Mouse (Mus musculus): Measurements from ENCODE around the gene Tex30. TPM values are rescaled to one million over a fixed set of nuclear protein-coding genes. Genes with fewer than 3 reads are reported as not detected.

The Tex30 gene
- 10.4 and 11.0 TPM in 2 replicates for polyA plus RNA-seq (2012; rRNA removed)

DNA sequence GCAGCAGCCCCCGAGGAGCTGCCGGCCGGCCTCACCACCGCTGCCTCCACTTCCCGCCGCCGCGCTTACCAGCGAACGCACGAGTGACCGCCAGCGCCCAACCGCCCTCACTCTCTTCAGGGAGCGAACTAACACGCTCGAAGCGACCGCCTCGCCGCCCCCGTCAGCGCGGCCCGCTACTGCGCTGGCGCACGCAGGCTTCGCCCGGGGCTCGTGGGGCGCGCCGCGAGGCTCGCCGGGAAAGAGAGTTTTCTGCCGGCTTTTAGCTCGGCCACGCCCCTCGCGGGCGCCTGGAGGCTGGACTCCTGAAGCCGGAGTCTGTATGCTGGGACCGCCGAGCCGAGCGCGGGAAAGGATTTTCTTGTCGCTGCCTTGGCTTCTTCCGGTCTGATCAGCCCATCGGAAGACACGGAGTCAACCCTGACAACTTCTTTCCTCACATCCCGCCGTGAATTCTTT is at the start of gene Tex30:
Tex30 (minus strand) TSS at position 183 of the 459 bp plus-strand sequence.
- under 1% methylated on average over 55 of the region's 55 CpGs for WGBS

DNA sequence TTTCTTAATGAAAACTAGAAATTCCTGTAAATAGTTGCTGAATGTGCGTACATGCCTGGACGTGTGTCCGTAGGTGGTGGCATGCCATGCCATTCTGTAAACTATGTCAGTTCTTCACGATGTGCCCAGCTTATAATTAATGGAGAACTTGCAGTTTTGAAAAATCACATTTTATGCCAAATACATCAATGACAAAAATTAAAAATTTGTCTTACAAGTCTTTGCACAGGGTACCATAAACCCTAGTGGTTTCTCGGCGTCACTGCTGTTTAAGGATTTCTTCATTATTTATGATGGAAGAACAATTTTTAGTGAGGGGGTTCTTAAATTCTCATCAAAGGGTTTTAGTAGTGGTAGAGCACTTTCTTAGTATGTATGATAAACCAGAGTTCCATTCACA is 46.5 kb upstream of the Tex30 start:
- no peak for DNase-seq (ENCODE audit: low read depth, low spot score)
- 15% methylated on average over 6 of the region's 6 CpGs for WGBS

More for the DNA sequence above, at the start of gene Tex30:
- DNase-seq (ENCODE audit: low read depth, low spot score) = peak; percentile 72

DNA sequence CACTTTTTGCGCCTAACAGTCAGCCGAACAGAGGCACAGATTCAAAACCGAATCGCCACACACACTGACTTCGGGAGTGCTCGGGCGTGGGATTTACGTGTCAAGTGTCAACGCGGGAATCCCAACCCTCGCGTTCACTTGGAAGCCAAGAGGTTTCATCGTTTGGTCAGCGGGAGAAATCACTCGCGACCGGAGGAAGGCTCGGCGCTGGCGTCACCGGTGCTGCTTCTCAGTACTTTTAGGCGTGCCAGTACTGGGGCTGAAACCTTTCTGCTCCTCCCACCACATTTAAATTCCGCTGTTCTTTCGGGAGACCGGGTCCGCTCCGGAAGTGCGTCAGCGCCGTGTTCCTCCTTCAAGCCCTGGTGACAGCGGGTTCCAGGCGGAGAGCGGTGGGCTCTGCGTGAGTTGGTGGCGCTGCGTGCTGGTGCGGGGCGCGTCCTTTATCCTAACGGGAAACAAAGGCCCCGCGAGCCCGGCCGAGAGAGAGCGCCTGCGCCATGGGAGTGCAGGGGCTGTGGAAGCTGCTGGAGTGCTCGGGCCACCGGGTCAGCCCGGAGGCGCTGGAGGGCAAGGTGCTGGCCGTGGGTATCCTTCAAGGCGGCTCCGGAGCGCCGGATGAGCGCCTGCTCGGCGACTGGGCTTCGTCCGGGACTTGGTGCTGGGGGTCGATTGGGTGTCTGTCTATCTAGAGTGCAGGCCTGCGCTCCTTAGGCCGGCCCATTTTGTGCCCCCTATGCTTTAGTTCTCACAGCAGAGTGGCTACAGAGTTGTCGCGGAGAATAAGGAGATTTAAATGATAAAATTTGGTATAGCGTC is 45.5 kb upstream of the Tex30 start, which contains the start of gene Ercc5:
Ercc5 (plus strand) TSS at position 182 of the 819 bp plus-strand sequence.
- peak; percentile 74 for DNase-seq (ENCODE audit: low read depth, low spot score)
- WGBS = under 1% methylated on average over 66 of the region's 66 CpGs

DNA sequence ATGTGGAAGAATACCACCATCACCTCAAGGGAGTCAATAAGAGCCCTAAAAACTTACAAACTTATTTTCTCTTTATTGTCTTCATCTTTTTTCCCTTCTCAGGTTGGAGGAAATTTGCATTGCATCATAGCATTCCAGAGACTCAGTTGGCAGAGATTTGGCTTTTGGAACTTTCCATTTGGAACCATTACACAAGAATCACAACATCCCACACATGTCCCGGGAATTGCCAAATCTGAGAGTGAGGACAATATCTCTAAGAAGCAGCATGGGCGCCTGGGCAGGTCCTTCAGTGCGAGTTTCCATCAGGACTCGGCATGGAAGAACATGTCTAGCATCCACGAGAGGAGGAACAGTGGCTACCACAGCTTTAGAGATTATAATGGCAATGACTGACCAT is 40.5 kb upstream of the Tex30 start:
- WGBS = 89% methylated on average over 5 of the region's 5 CpGs
- no peak for DNase-seq (ENCODE audit: low read depth, low spot score)

DNA sequence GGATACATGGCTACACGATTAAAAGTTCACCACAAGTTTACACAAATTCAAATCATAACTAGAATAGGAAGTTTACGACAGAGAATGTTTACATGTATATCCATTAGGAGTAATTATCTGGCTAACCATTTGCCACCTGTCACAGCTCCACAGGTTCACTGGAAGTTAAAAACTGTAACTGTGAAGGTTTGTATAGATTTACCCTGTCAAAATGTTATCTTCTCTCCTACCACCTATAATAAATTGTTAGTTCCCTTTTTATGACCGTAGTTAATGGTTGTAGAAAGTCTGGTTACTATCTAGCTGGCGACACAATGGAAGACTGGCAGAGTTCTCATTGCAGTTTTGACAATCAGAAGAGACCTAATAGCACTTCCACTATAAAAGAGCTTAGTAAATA is 38.0 kb upstream of the Tex30 start:
- 27% methylated on average over 4 of the region's 4 CpGs for WGBS
- DNase-seq (ENCODE audit: low read depth, low spot score) = no peak

DNA sequence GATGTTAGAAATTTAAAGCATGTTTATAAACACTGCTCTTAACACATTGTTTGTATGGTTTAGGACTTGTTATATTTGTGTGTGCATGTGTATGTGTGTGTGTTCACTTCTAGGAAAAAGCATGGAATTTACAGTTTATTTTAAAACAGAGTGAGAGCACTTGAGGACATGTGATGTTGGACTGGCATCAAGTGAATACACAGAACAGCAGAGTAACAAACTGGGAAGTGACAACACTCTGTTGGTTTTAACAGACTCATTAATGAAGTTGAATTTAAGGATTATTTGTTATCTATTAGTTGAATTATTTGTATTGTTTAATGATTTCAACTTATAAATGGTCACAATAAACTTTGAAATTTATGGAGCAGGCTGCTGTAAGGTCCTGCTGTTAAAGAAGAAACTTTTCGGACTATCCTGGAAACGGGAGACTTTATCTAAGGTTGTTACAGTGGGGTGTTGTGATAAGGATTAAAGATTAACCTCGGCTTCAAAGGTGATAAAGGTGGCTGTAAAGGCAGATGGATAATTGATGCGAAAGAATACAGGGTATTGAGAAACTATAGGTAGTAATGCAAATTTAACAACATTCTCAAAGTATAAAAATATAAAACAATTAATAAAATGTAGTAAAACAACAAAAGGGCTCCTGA is 27.8 kb upstream of the Tex30 start:
- 36% methylated on average over 4 of the region's 4 CpGs for WGBS

DNA sequence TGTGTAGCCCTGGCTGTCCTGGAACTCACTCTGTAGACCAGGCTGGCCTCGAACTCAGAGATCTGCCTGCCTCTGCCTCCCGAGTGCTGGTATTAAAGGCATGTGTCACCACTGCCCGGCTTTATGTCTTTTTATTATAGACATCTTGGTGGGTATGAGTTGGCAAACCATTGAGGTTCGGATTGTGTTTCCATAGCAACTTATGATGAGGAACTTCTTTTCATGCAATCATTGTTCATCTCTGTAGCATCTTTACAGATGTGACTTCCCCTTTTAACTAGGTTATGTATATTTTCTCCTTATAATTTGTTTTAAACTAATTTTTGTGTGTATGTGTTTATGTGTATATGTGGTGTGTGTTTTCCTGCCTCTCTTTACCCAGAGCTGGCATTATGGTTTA is 23.3 kb upstream of the Tex30 start:
- DNase-seq (ENCODE audit: low read depth, low spot score) = no peak
- 93% methylated on average over 4 of the region's 4 CpGs for WGBS

More for the DNA sequence above, 27.8 kb upstream of the Tex30 start:
- no peak for DNase-seq (ENCODE audit: low read depth, low spot score)

DNA sequence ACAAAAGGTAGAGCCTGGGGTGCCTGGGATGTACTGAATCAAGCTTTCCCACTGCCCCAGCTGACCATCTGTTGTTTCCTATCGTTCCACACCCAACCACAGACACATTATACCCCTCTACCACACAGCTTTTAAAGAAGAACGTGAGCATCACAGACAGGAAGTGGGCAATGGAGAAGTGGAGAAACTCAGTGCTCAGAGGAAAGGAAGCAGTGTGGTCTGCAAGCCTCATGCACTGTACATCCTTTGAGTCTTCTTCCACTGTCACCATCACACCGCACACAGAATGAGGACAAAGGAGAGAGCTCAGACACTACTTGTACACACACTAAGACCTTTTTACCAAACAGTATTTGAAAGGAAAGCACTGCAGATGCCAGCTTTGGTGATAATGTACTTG is 20.0 kb upstream of the Tex30 start:
- WGBS = 84% methylated on average over 3 of the region's 3 CpGs
- DNase-seq (ENCODE audit: low read depth, low spot score) = no peak

DNA sequence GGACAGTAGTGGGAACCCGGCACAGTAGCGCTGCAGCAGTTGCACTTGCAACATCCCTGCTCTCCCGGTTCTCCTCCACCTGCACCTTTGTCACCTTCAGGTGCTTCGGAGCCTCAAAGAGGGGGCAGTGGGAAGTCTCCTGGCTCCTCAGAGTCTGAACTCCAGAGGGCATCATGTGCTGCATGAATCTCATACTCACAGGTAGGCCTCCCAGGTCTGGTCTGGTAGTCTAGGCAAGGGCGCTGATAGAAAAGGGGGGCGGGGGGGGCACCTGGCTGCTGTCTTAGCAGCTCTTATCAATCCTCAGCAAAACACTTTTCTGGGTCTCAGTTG is 17.8 kb upstream of the Tex30 start:
- DNase-seq (ENCODE audit: low read depth, low spot score) = no peak
- 8% methylated on average over 6 of the region's 6 CpGs for WGBS

DNA sequence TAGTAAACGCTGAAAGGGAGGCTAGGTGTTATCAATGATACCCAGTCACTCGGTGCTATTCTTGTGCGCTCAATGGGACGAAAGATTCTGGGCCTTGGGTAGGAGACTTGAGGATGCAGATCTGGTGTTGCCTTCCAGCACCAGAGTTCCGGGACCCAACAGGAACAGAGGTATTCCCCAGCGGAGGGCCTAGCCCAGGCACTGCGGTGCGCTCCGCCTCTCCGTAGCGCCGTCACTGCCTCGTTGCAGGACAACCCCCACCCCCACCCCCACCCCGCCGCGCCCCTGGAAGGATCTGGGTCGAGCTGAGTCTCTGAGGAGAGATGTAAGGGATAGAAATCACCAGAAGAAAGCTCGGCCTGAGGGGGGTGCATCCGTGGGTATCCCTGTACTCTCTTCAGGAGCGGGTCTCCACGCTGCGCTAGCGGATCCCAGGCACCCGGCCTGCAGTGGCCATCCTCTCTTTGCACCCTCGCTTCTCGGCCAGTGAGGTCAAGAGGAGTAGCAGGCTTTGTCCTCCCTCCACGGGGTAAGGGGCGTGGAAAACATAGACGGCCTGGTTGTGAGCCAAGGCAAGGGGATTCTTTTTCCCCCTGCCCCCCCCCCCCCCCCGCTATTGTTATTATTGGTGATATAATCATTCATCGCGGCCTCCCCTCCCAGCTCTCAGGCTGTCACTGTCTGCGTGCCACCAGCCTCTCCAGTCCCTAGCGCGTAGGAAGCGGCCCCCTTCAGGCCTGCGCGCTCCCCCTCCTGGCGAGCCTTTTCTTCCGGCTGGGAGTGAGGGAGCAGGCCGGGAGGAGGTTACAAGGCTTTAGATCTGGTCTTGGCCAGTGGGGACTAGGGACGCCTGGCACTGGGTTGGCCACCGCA is 17.2 kb upstream of the Tex30 start:
- DNase-seq (ENCODE audit: low read depth, low spot score) = no peak
- under 1% methylated on average over 43 of the region's 43 CpGs for WGBS

DNA sequence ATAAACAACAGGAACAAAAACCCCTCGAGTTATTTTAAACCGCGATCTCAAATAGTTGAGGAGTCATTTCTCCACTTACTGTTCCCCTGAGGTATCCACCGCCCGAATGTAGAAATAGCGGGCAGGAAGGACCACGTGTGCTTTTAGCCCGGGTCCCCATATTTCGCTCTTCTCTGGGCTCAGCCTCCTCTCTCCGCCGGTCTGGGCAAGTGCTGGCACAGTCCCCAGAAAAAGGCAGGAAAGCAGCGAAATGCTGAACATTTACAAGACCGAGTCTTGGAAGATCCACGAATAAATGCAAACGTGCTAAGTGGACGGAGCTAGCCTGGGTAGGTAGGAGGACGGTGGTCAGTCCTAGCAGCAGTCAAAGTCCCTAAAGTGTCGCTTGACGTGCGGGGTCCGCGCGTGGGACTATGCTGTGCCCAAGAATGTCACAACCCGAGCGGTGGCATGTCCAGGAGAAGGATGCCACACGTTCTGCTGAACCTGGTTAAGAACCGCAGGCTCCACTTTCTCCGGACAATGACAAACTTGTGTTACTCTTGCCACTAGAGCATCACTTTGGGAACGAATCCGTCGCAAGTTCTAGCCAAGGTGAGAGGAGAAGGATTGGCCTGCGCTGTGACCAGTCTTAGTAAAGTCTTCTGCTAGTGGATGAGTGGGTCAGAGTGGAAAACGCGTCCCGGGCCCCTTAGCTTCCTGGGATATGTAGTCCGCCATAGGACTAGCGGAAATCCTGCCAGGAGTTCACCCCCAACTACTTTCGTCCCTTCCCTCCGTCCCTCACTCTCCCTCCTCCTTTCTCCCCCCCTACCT is 16.2 kb upstream of the Tex30 start, which contains the start of the genes Kdelc1 and Bivm:
Kdelc1 (minus strand) TSS at position 570 of the 816 bp plus-strand sequence.
Bivm (plus strand) TSS at position 719 of the 816 bp plus-strand sequence.
- WGBS = under 1% methylated on average over 39 of the region's 39 CpGs
- DNase-seq (ENCODE audit: low read depth, low spot score) = peak; percentile 92

DNA sequence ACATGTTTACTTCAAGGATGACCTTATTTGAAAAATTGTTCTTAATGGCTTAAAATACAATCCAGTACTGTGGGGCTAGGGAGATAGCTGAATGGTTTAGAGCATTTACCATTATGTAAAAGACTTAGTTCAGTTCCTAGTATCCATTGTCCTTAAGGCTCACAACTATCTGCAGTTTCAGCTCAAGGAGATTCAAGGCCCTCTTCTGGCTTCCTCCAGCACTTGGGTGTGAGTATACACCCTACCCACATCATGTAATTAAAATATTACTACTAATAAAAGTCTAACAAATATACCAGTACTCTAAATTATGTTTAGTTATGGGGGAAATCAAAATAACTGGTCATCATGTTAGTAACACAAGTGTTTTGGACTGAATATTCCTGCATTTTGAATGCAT is 15.3 kb upstream of the Tex30 start:
- no peak for DNase-seq (ENCODE audit: low read depth, low spot score)

DNA sequence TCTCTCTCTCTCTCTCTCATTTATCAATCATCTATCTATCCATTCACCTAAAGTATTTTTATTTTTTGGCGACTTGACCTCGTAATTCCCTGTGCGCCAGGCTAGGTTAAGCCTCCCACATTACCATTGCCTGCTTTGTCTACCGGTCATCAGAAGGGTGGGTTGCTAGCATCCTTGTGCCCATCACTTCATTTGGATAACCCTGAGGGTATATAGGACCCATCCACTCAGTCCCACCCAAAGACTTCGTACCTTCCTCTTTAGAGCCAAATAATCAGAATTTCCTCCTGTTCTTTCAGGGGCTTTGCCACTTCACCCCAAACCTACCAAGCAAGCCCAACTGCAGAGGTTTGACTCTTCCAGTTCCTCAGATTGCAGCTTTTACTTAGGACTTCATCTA is 698 bp upstream of the Tex30 start:
- no peak for DNase-seq (ENCODE audit: low read depth, low spot score)
- WGBS = 19% methylated on average over 5 of the region's 5 CpGs

DNA sequence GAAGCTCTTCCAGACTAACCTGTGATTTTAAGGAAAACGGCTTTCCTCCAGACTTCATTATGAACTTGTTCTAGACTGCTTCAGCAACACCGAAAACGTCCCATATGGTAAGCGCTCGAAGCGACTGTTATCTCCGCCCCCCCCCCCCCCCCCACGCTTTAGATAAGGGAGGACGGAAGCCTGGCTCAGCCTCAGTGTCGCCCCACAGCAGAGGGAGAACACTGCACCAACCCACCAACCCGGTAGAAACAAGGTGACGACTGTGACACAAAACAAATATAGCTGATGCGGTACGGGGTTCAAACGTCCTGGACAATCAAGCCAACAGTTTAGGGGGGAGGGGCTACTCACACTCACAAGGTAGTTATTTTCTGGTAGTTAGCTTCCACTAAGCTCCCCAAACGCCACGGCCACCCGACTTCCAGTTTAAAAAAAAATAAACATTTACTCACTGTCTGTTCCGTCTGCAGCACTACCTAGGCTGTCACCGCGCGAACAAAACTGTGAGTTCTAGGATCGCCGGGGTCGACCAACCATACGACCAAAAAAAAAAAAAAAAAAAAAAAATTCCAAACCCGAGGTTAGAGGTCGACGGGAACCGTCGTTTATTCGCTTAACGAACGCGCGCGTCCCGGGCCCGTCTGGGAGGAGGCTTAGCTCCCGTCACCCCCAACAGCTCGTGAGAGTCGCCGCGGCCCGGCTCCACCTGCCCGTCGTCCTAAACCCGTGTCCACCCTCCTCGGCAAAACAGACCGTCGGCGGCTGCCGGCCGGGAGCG is 604 bp downstream of the Tex30 start:
- DNase-seq (ENCODE audit: low read depth, low spot score) = no peak
- under 1% methylated on average over 55 of the region's 55 CpGs for WGBS

DNA sequence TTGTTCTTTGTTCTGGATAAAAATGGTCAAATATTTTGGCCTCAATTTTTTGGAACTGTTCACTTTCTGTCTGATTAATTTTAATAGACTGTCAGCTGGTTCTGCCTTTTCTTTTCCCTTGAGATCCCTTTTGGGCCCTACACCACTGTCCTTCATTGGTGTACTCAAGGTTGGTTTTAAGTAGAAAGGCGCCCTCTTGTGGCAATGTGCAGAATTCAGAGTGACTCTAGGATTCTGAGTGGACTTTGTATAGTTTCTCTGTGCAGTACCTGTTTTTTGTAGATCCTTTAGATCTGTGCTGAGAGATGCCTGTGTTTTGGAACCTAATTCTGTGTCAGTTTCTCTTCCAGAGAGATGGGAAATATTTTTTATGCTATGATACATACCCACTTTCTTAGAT is 37.6 kb downstream of the Tex30 start:
- 0% methylated on average over 1 of the region's 1 CpGs for WGBS
- peak; percentile 21 for DNase-seq (ENCODE audit: low read depth, low spot score)

DNA sequence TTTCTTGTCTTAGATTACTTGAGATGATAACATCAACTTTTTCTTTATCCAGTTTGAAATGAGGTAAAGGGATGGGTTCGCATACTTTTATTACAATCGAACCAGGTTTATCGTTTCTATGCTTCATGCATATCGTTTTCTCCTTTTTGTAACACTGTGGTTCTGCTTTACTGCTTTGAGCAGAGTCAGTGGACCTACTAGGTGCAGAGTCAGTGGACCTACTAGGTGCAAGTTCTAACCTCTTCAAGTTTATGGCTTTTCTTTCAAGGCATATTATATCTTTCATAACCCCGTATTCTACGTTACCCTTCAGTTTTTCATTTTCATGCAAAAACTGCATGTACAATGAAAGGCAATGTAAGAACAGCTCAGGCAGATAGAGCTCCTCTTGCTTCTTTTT is 38.8 kb downstream of the Tex30 start:
- no peak for DNase-seq (ENCODE audit: low read depth, low spot score)
- 77% methylated on average over 6 of the region's 6 CpGs for WGBS

DNA sequence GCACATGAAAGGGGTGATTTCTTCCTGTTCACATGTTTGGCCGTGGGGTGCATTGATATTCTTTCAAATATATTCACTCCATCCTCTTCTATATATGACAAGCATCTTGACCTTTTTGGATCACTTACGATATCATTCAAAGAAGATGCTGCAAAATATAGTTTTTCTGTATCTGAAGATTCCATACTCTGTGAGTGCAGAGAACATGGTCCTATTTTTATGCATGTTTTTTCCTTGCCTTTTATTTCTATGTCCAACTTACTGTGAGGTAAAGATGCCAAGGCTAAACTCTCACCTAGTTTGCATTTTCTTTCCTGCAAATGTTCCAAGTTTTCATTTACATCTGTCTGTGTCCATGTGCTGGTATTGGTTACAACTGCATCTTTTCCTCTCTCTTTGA is 40.4 kb downstream of the Tex30 start, which contains the start of gene Gm8251:
Gm8251 (minus strand) TSS at position 101 of the 400 bp plus-strand sequence.
- WGBS = 87% methylated on average over 2 of the region's 2 CpGs

DNA sequence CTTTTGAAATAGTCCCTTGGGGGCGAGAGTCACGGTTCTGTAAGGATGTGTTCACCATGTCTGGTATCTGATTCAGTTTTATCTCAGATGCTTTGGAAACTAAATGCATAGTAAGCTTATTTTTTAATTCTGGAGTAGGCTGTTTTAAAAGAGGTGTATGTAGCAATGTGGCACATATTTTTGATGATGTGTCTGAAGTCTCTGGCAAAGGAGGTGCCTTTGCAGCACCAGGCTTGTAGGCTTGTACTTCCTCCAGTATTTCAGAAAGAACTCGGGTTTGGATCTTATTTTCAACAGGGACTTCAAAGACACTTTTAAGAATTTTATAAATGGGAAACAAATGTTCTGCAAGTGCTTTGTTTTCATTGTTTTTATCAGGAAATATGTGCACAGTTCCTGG is 44.4 kb downstream of the Tex30 start:
- no peak for DNase-seq (ENCODE audit: low read depth, low spot score)
- 84% methylated on average over 3 of the region's 3 CpGs for WGBS

More for the DNA sequence above, 40.4 kb downstream of the Tex30 start, which contains the start of gene Gm8251:
- DNase-seq (ENCODE audit: low read depth, low spot score) = no peak

Data from large intestine, adult 2 months (tissue).